Mouse (Mus musculus): ENCODE measurements at regions not wholly inside any gene's neighbourhood (a gene's known extent, or its start where the extent isn't known, plus 50 kb on each side); places are given as distances from the start of the nearest gene placed in this dataset.

DNA sequence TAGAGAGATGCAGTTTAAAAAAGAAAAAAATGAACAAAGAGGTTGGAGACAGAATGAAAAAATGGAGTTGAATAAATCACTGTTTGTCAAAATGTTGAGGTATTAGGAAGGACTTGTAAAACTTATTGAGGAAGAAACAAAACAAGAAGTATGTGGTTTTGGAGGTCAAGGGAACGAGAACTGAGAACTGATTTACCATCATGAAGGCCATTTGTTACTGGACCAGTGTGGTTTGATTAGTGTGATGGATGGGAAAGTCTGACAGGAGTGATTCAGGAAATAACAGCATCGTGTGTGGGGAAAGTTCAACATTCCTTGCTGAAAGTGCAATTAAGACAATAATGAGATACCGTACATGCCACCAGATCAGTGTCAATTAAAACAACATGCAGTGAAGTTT, 65.9 kb downstream of the Tnfsf18 start:
- no peak overlapping the region for H3K9ac ChIP-seq
- no peak for ATAC-seq (ENCODE audit: insufficient number of reproducible peaks, low FRiP score)
- no peak overlapping the region for H3K4me2 ChIP-seq
- H3K9me3 ChIP-seq (replicated peaks): no peaks in the 10 kb centered on the region
- no peaks in the 10 kb centered on the region for H3K4me1 ChIP-seq (replicated peaks)
- H3K27ac ChIP-seq (ENCODE audit: poor library complexity, severe bottlenecking): no peak overlapping the region
- WGBS: 65% methylated on average over 3 of the region's 3 CpGs
- no peaks in the 10 kb centered on the region for H3K27me3 ChIP-seq (replicated peaks)
- H3K36me3 ChIP-seq: no peaks in the 10 kb centered on the region
- no peak overlapping the region for H3K4me3 ChIP-seq

Measured in heart, embryonic 12.5 days (tissue).